Mouse (Mus musculus): ENCODE measurements around the gene Ttc41. TPM values are rescaled to one million over a fixed set of nuclear protein-coding genes. Genes with fewer than 3 reads are reported as not detected.

Gene Ttc41
- polyA plus RNA-seq, 1 experiment from 2014 or later = 2.3 TPM

DNA sequence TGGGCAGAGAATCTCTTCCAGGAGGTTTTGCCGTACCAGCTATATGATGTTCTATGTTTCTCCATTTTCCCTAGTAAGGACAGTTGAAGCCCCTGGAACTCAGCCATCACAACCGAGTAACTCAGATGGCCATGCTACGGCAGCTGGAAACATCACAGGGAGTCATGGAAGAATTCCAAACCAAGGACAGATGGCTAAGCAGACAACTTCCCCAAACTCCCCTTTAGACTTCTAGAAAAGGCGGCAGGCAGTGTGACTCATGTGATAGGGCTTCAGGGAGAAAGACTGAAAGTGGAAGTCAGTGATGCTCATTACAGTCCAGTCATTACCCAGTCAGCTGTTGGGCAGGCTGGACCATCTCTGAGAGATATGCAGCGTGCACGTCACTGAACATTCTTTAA is 66.6 kb downstream of the Ttc41 start:
- H3K36me3 ChIP-seq = no peaks in the 10 kb centered on the region
- no peak overlapping the region for H3K9ac ChIP-seq
- no peak overlapping the region for H3K27ac ChIP-seq (ENCODE audit: poor library complexity, severe bottlenecking)
- 56% methylated on average over 6 of the region's 6 CpGs for WGBS
- H3K4me1 ChIP-seq (replicated peaks) = peaks cover 12% of the 10 kb centered on the region; the same call in 1 of the 2 replicates
- no peak overlapping the region for H3K4me3 ChIP-seq
- no peaks in the 10 kb centered on the region for H3K9me3 ChIP-seq (replicated peaks)
- no peaks in the 10 kb centered on the region for H3K27me3 ChIP-seq (replicated peaks)
- H3K4me2 ChIP-seq = no peak overlapping the region
- no peak for ATAC-seq (ENCODE audit: insufficient number of reproducible peaks, low FRiP score)

DNA sequence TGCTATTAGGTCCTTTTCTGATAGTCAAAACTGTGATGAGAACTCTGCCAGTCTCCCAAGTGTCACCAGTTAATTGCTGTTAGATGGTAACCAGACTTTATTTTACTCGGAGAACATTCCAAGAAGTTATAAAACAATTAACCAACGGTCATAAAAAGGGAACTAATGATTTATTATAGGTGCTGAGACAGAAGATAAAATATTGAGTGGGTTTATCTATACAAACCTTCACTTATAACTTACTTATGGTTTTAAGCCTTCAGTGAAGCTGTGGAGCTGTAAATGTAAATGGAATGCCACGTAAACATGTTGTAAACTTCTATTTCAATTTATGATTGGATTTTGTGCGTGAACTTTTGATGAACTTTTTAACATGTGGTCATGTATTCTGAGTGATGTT is 67.7 kb downstream of the Ttc41 start:
- Histone ChIP-seq H3K36me3 (no peaks in the 10 kb centered on the region), H3K4me1 (replicated peaks) (peaks cover 21% of the 10 kb centered on the region), H3K9ac (no peak overlapping the region), H3K4me2 (no peak overlapping the region), H3K4me3 (no peak overlapping the region), H3K27ac (ENCODE audit: poor library complexity, severe bottlenecking) (no peak overlapping the region), H3K27me3 (replicated peaks) (no peaks in the 10 kb centered on the region), H3K9me3 (replicated peaks) (no peaks in the 10 kb centered on the region)
- 61% methylated on average over 4 of the region's 4 CpGs for WGBS
- ATAC-seq (ENCODE audit: insufficient number of reproducible peaks, low FRiP score) = no peak

GRCm38 (mm10) chr10:86776281-86776680 is 70.7 kb downstream of the Ttc41 start:
- no peak for ATAC-seq (ENCODE audit: insufficient number of reproducible peaks, low FRiP score)
- H3K27me3 ChIP-seq (replicated peaks) = no peaks in the 10 kb centered on the region
- H3K4me2 ChIP-seq = no peak overlapping the region
- no peak overlapping the region for H3K9ac ChIP-seq
- no peaks in the 10 kb centered on the region for H3K9me3 ChIP-seq (replicated peaks)
- peaks cover 28% of the 10 kb centered on the region for H3K4me1 ChIP-seq (replicated peaks)
- no peak overlapping the region for H3K27ac ChIP-seq (ENCODE audit: poor library complexity, severe bottlenecking)
- H3K4me3 ChIP-seq = no peak overlapping the region
- 73% methylated on average over 9 of the region's 9 CpGs for WGBS
- H3K36me3 ChIP-seq = no peaks in the 10 kb centered on the region

- 16% methylated on average over 19 of the region's 19 CpGs for WGBS
- H3K9me3 ChIP-seq (replicated peaks) = no peaks in the 10 kb centered on the region
- peak overlapping the region; percentile 97 for H3K4me2 ChIP-seq
- H3K27ac ChIP-seq (ENCODE audit: poor library complexity, severe bottlenecking) = peak overlapping the region; percentile 94
- peak overlapping the region; percentile 71 for H3K9ac ChIP-seq
- peak overlapping the region; percentile 85 for H3K4me3 ChIP-seq
- H3K36me3 ChIP-seq = no peaks in the 10 kb centered on the region
- no peak for ATAC-seq (ENCODE audit: insufficient number of reproducible peaks, low FRiP score)
- H3K27me3 ChIP-seq (replicated peaks) = no peaks in the 10 kb centered on the region
- H3K4me1 ChIP-seq (replicated peaks) = peaks cover 42% of the 10 kb centered on the region
These were observed 72.2 kb downstream of the Ttc41 start for GRCm38 (mm10) chr10:86777614-86778319.

DNA sequence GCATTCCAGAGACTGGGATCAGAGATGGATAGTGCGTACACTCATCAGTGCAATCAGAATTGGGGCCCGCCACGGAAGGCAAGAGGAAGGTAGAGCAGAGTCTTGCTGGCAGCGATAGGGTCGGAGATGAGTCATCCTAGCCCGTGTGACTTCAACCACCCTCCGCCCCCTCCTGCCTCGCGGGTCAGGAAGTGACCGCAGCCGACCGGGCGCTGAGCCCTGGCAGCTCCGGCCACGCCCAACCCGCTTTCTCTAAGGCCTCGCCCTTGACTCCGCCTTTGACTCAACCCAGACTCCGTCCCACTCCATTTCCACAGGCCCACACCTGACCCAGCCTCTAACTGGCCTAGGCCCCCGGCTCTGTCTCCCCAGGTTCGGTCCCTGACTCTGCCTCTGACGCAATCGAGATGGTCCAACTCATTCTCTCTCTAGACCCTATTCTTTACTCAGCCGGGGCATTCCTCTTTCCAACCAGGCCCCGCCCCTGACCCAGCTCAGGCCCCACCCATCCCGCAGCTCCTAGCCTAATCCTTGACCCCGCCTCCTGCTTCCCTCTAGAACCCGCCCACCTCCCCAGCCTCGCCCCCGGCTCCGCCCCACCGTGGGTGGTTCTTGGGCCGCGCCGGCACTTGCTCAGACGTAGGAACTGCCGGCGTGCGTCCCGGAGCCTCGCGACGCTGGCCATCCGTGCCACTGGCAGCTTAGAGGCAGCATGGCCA is 72.9 kb downstream of the Ttc41 start, which contains the start of gene Nt5dc3:
Gene Nt5dc3, plus strand, starts transcription at position 608 of the 719 bp plus-strand sequence.
- H3K9ac ChIP-seq = peak within 1 kb of the TSS; percentile 88
- peak within 1 kb of the TSS; percentile 85 for H3K4me3 ChIP-seq
- H3K36me3 ChIP-seq = no peaks in the 10 kb centered on the region
- no peaks in the 10 kb centered on the region for H3K27me3 ChIP-seq (replicated peaks)
- H3K4me1 ChIP-seq (replicated peaks) = peaks cover 45% of the 10 kb centered on the region
- H3K4me2 ChIP-seq = peak within 1 kb of the TSS; percentile 97
- under 1% methylated on average over 44 of the region's 44 CpGs for WGBS
- peak; percentile 98 for ATAC-seq (ENCODE audit: insufficient number of reproducible peaks, low FRiP score)
- peak within 1 kb of the TSS; percentile 94 for H3K27ac ChIP-seq (ENCODE audit: poor library complexity, severe bottlenecking)
- no peaks in the 10 kb centered on the region for H3K9me3 ChIP-seq (replicated peaks)

GRCm38 (mm10) chr10:86779117-86779755 is 73.6 kb downstream of the Ttc41 start:
- peak overlapping the region; percentile 94 for H3K27ac ChIP-seq (ENCODE audit: poor library complexity, severe bottlenecking)
- no peaks in the 10 kb centered on the region for H3K27me3 ChIP-seq (replicated peaks)
- peaks cover 47% of the 10 kb centered on the region for H3K4me1 ChIP-seq (replicated peaks)
- H3K9me3 ChIP-seq (replicated peaks) = no peaks in the 10 kb centered on the region
- H3K36me3 ChIP-seq = no peaks in the 10 kb centered on the region
- WGBS = under 1% methylated on average over 55 of the region's 58 CpGs
- peak overlapping the region; percentile 85 for H3K4me3 ChIP-seq
- ATAC-seq (ENCODE audit: insufficient number of reproducible peaks, low FRiP score) = peak; percentile 20; the same call in 1 of the 2 replicates
- peak overlapping the region; percentile 97 for H3K4me2 ChIP-seq
- H3K9ac ChIP-seq = peak overlapping the region; percentile 88

DNA sequence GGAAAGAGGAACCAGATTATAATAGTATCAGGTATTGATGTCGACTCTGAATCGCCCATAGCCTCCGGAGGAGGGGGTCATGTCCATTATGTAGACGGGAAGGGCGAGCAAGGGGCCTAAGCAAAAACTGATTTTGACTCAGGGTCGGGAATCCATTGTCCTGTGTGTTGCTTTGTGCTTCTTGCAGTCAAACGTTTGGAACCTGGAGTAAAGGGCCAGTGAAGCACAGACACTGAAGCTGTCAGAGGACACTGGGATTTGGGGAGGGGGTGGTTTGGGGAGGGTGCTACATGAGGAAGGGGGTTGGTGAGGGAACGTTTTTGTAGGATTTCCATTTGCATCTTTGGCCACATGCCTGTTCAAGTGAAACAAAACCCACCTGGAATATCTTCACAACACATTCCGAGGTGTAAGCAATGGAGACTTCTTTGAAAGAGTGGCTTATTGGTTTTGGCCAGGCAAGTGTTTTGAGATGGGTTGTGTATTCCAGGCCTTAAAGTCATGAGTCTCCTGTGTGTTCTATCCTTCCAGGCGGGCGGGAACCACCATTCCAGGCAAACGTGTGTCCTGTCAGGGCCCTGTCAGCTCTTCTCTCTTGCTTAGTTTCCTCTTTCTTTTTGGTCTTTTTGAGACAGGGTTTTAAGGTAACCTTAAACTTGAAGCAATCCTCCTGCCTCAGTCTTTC is 74.3 kb downstream of the Ttc41 start:
- H3K4me1 ChIP-seq (replicated peaks) = peaks cover 54% of the 10 kb centered on the region
- H3K27me3 ChIP-seq (replicated peaks) = no peaks in the 10 kb centered on the region
- peak overlapping the region; percentile 85 for H3K4me3 ChIP-seq
- H3K4me2 ChIP-seq = peak overlapping the region; percentile 97
- H3K9ac ChIP-seq = peak overlapping the region; percentile 88
- no peaks in the 10 kb centered on the region for H3K9me3 ChIP-seq (replicated peaks)
- WGBS = 15% methylated on average over 12 of the region's 12 CpGs
- peak overlapping the region; percentile 94; the same call in 1 of the 2 replicates for H3K27ac ChIP-seq (ENCODE audit: poor library complexity, severe bottlenecking)
- no peak for ATAC-seq (ENCODE audit: insufficient number of reproducible peaks, low FRiP score)
- no peaks in the 10 kb centered on the region for H3K36me3 ChIP-seq

GRCm38 (mm10) chr10:86781641-86782040 is 76.0 kb downstream of the Ttc41 start:
- Histone ChIP-seq H3K4me3 (no peak overlapping the region), H3K9me3 (replicated peaks) (no peaks in the 10 kb centered on the region), H3K9ac (0 out of 2 replicates have a peak overlapping the region, but pooled peaks have one; percentile 36), H3K27me3 (replicated peaks) (no peaks in the 10 kb centered on the region), H3K4me1 (replicated peaks) (peaks cover 53% of the 10 kb centered on the region), H3K36me3 (no peaks in the 10 kb centered on the region), H3K4me2 (no peak overlapping the region), H3K27ac (ENCODE audit: poor library complexity, severe bottlenecking) (no peak overlapping the region)
- 41% methylated on average over 5 of the region's 5 CpGs for WGBS
- ATAC-seq (ENCODE audit: insufficient number of reproducible peaks, low FRiP score) = no peak

DNA sequence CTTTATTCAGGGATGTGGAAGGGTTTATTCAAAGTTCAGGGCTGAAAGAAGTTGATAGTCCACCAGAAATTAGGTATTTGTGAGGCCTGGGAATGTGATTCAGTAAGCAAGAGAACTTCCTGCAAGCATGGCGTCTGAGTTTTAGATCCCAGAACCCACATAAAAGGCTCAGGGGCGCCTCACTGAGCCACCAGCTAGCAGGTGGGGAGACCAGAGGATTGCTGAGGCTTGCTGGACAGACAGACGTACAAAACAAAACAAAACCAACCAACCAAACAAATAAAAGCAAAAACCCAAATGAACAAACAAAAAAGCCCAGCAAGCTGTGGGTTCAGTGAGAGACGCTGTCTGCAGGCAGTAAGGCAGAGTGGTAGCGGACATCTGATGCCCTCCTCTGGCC is 77.0 kb downstream of the Ttc41 start:
- no peak for ATAC-seq (ENCODE audit: insufficient number of reproducible peaks, low FRiP score)
- no peak overlapping the region for H3K4me2 ChIP-seq
- H3K36me3 ChIP-seq = no peaks in the 10 kb centered on the region
- H3K9me3 ChIP-seq (replicated peaks) = no peaks in the 10 kb centered on the region
- no peaks in the 10 kb centered on the region for H3K27me3 ChIP-seq (replicated peaks)
- H3K27ac ChIP-seq (ENCODE audit: poor library complexity, severe bottlenecking) = peak overlapping the region; percentile 7; the same call in 1 of the 2 replicates
- H3K4me1 ChIP-seq (replicated peaks) = peaks cover 46% of the 10 kb centered on the region
- no peak overlapping the region for H3K4me3 ChIP-seq
- 70% methylated on average over 5 of the region's 5 CpGs for WGBS
- H3K9ac ChIP-seq = no peak overlapping the region

GRCm38 (mm10) chr10:86783561-86783960 is 78.0 kb downstream of the Ttc41 start:
- H3K4me3 ChIP-seq = no peak overlapping the region
- H3K9me3 ChIP-seq (replicated peaks) = no peaks in the 10 kb centered on the region
- 78% methylated on average over 5 of the region's 5 CpGs for WGBS
- H3K36me3 ChIP-seq = no peaks in the 10 kb centered on the region
- ATAC-seq (ENCODE audit: insufficient number of reproducible peaks, low FRiP score) = no peak
- peaks cover 40% of the 10 kb centered on the region for H3K4me1 ChIP-seq (replicated peaks)
- H3K27me3 ChIP-seq (replicated peaks) = no peaks in the 10 kb centered on the region
- no peak overlapping the region for H3K27ac ChIP-seq (ENCODE audit: poor library complexity, severe bottlenecking)
- H3K9ac ChIP-seq = no peak overlapping the region
- H3K4me2 ChIP-seq = no peak overlapping the region
